Mouse (Mus musculus): ENCODE results near the gene Nono. TPM values are rescaled to one million over a fixed set of nuclear protein-coding genes. Genes with fewer than 3 reads are reported as not detected.

Gene Nono
- polyA plus RNA-seq, 2 experiments = 103 to 117 TPM

DNA sequence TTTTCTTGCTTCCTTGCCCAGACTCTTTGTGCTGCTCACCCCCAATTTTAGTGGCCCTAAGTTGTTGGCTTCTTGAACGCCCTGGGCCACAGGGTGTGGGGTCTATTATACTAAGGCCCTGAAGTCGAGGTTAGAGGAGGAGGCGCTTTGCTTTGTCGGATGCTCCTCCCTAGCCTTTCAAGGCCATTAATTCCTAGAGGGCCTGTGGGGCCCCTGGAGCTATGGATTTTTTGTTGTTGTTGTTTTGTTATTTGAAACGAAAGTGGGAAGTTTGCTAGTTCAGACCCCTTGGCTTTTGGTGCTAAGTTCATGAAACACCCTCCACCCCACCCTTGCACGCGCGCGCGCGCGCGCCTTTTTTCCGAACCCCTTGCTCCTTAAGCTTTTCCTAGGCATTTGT is 858 bp downstream of the Nono start:
- peaks cover 4% of the 10 kb centered on the region for H3K36me3 ChIP-seq (replicated peaks; ENCODE audit: control insufficient read depth, insufficient read depth, low read depth)
- H3K27me3 ChIP-seq (ENCODE audit: control insufficient read depth, insufficient read depth, low read length) = no peaks in the 10 kb centered on the region
- peak overlapping the region; percentile 89 for H3K9ac ChIP-seq (replicated peaks)
- no peaks in the 10 kb centered on the region for H3K9me3 ChIP-seq (ENCODE audit: control insufficient read depth, low read length)
- H3K4me1 ChIP-seq (replicated peaks; ENCODE audit: control insufficient read depth in 2 of 2, insufficient read depth in 2 of 2, low read length in 1 of 2) = peaks cover 0 to 8% of the 10 kb centered on the region in 2 experiments; a peak in 3 of 4 replicates
- WGBS (ENCODE audit: insufficient replicate concordance) = 14% methylated on average over 14 of the region's 14 CpGs
- H3K4me3 ChIP-seq (ENCODE audit: insufficient read depth in 1 of 2, low read depth in 2 of 2, low read length in 2 of 2) = peak overlapping the region; percentile 86 to 88
- TF ChIP-seq EP300 (IDR thresholded peaks at IDR 0.05; ENCODE audit: low read depth) = no peak
- no peak for TF ChIP-seq CTCF (IDR thresholded peaks at IDR 0.05; ENCODE audit: low read depth)
- H3K4me2 ChIP-seq (ENCODE audit: low read depth) = peak overlapping the region; percentile 73
- DNase-seq (ENCODE audit: low read depth in 3 of 3, low spot score in 3 of 3) (peak in 2 of 3 experiments; percentile 11), ATAC-seq (ENCODE audit: insufficient read depth) (peak; percentile 55)
- H3K27ac ChIP-seq = peak overlapping the region; percentile 79

DNA sequence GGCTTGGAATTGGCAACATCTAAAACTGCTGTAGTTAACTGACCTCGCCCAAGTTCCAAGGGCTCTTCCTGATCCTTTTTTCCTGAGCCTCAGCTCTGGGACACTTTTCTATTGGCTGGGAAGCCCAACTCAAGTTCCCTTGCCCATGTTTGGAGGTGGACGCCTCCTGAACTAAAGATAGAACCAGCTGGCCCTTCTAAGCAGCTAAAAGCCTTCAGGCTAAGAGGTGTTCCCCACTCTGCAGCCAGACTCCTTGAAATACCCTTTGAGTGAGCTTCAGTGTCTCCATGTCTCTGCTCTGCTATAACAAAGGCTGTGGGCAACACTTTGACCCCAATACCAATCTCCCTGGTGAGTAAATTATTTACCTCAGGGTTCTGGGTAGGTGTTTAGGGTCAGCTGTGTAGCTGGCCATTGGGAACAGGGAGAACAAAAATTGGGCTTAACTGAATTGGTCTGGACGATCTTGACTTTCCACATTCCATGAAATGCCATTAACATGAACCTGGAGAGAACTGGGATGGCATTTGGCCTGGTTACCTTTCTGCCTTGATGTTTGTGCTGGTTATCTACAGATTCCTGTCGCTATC is 19.9 kb downstream of the Nono start, which contains the start of gene Itgb1bp2:
Gene Itgb1bp2 (plus strand): TSS at position 203 of the 590 bp plus-strand sequence.
- no peaks in the 10 kb centered on the region for H3K27me3 ChIP-seq (ENCODE audit: control insufficient read depth, insufficient read depth, low read length)
- TF ChIP-seq EP300 (IDR thresholded peaks at IDR 0.05; ENCODE audit: low read depth) = no peak
- TF ChIP-seq CTCF (IDR thresholded peaks at IDR 0.05; ENCODE audit: low read depth) = no peak
- DNase-seq (ENCODE audit: low read depth in 3 of 3, low spot score in 3 of 3) = no peak
- no peak within 1 kb of the TSS for H3K4me3 ChIP-seq (ENCODE audit: insufficient read depth in 1 of 2, low read depth in 2 of 2, low read length in 2 of 2)
- ATAC-seq (ENCODE audit: insufficient read depth) = no peak
- H3K27ac ChIP-seq = no peak within 1 kb of the TSS
- H3K4me1 ChIP-seq (replicated peaks; ENCODE audit: control insufficient read depth in 2 of 2, insufficient read depth in 2 of 2, low read length in 1 of 2) = no peaks in the 10 kb centered on the region
- H3K9me3 ChIP-seq (ENCODE audit: control insufficient read depth, low read length) = no peaks in the 10 kb centered on the region
- WGBS (ENCODE audit: insufficient replicate concordance) = 48% methylated on average over 4 of the region's 4 CpGs
- no peak within 1 kb of the TSS for H3K4me2 ChIP-seq (ENCODE audit: low read depth)
- H3K36me3 ChIP-seq (replicated peaks; ENCODE audit: control insufficient read depth, insufficient read depth, low read depth) = peaks cover 33% of the 10 kb centered on the region
- no peak within 1 kb of the TSS for H3K9ac ChIP-seq (replicated peaks)

DNA sequence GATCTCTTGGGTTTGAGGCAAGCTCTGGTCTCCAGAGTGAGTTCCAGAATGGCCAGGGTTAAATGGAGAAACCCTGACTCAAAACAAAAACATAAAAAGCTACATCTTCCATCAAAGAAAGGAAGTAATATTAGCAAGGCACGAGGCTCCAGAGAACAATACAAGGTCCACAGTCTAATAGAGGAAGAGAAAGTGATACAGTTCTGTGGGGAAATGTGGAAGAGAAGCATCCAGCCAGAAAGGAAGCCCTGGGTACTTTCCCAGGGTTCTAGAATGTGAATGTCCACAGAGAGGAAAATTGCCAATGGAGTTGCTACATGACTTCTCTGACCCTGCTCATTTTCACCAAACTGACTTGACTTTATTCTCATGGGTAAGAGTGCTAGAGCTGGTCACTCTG is 22.0 kb downstream of the Nono start:
- no peak for ATAC-seq (ENCODE audit: insufficient read depth)
- 33% methylated on average over 1 of the region's 1 CpGs for WGBS (ENCODE audit: insufficient replicate concordance)

DNA sequence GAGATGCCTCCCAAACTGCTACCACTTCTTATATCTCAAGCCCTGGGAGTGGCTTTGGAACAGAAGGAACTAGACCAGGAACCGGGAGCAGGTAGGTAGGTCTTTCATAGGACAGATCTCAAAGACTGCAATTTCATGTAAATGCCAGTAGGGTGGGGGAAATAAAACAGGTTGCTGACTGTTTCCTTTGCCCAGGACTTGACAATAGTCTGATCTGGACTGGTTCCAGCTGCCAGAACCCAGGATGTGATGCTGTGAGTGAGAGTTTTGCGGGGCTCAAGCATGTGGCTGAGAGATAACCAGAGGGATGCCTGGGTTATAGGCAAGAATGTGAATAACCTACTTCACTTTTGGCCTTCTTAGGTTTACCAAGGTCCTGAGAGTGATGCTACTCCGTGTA is 22.5 kb downstream of the Nono start:
- 80% methylated on average over 3 of the region's 3 CpGs for WGBS (ENCODE audit: insufficient replicate concordance)

More for the DNA sequence above, 22.0 kb downstream of the Nono start:
- Histone ChIP-seq H3K27me3 (ENCODE audit: control insufficient read depth, insufficient read depth, low read length) (no peaks in the 10 kb centered on the region), H3K36me3 (replicated peaks; ENCODE audit: control insufficient read depth, insufficient read depth, low read depth) (peaks cover 17% of the 10 kb centered on the region), H3K4me3 (ENCODE audit: insufficient read depth in 1 of 2, low read depth in 2 of 2, low read length in 2 of 2) (no peak overlapping the region), H3K4me1 (replicated peaks; ENCODE audit: control insufficient read depth in 2 of 2, insufficient read depth in 2 of 2, low read length in 1 of 2) (no peaks in the 10 kb centered on the region), H3K9me3 (ENCODE audit: control insufficient read depth, low read length) (no peaks in the 10 kb centered on the region), H3K9ac (replicated peaks) (no peak overlapping the region), H3K27ac (no peak overlapping the region), H3K4me2 (ENCODE audit: low read depth) (no peak overlapping the region)
- DNase-seq (ENCODE audit: low read depth in 3 of 3, low spot score in 3 of 3) = no peak
- TF ChIP-seq EP300 (IDR thresholded peaks at IDR 0.05; ENCODE audit: low read depth) (no peak), CTCF (IDR thresholded peaks at IDR 0.05; ENCODE audit: low read depth) (no peak)

DNA sequence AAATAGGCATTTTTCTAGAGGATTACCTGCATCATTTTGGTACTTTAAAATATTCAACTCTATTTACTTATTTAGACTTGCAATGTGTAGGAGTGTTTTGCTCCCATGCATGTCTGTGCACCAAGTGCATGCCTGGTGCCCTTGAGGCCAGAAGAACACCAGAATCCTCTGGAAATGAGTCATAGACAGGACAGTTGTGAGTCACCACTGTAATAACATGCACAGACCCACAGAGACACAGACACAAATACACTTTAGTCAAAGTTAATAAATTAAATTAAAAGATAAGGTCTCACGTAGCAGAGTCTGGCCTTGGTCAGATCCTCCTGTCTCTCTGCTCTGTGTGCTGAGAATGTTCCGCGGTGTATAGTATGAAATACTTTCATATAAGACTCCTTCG is 43.1 kb downstream of the Nono start:
- Histone ChIP-seq H3K9me3 (ENCODE audit: control insufficient read depth, low read length) (no peaks in the 10 kb centered on the region), H3K36me3 (replicated peaks; ENCODE audit: control insufficient read depth, insufficient read depth, low read depth) (no peaks in the 10 kb centered on the region), H3K4me3 (ENCODE audit: insufficient read depth in 1 of 2, low read depth in 2 of 2, low read length in 2 of 2) (no peak overlapping the region), H3K4me2 (ENCODE audit: low read depth) (no peak overlapping the region), H3K27ac (no peak overlapping the region), H3K9ac (replicated peaks) (no peak overlapping the region), H3K4me1 (replicated peaks; ENCODE audit: control insufficient read depth in 2 of 2, insufficient read depth in 2 of 2, low read length in 1 of 2) (no peaks in the 10 kb centered on the region), H3K27me3 (ENCODE audit: control insufficient read depth, insufficient read depth, low read length) (no peaks in the 10 kb centered on the region)
- ATAC-seq (ENCODE audit: insufficient read depth) = no peak
- WGBS (ENCODE audit: insufficient replicate concordance) = 87% methylated on average over 4 of the region's 4 CpGs
- no peak for DNase-seq (ENCODE audit: low read depth in 3 of 3, low spot score in 3 of 3)
- TF ChIP-seq EP300 (IDR thresholded peaks at IDR 0.05; ENCODE audit: low read depth) (no peak), CTCF (IDR thresholded peaks at IDR 0.05; ENCODE audit: low read depth) (no peak)

More for the DNA sequence above, 22.5 kb downstream of the Nono start:
- no peaks in the 10 kb centered on the region for H3K9me3 ChIP-seq (ENCODE audit: control insufficient read depth, low read length)
- no peaks in the 10 kb centered on the region for H3K27me3 ChIP-seq (ENCODE audit: control insufficient read depth, insufficient read depth, low read length)
- H3K27ac ChIP-seq = no peak overlapping the region
- H3K36me3 ChIP-seq (replicated peaks; ENCODE audit: control insufficient read depth, insufficient read depth, low read depth) = peaks cover 14% of the 10 kb centered on the region
- DNase-seq (ENCODE audit: low read depth in 3 of 3, low spot score in 3 of 3) = no peak
- TF ChIP-seq CTCF (IDR thresholded peaks at IDR 0.05; ENCODE audit: low read depth) (no peak), EP300 (IDR thresholded peaks at IDR 0.05; ENCODE audit: low read depth) (no peak)
- H3K4me2 ChIP-seq (ENCODE audit: low read depth) = no peak overlapping the region
- H3K4me1 ChIP-seq (replicated peaks; ENCODE audit: control insufficient read depth in 2 of 2, insufficient read depth in 2 of 2, low read length in 1 of 2) = no peaks in the 10 kb centered on the region
- ATAC-seq (ENCODE audit: insufficient read depth) = no peak
- no peak overlapping the region for H3K9ac ChIP-seq (replicated peaks)
- no peak overlapping the region for H3K4me3 ChIP-seq (ENCODE audit: insufficient read depth in 1 of 2, low read depth in 2 of 2, low read length in 2 of 2)
